Mouse (Mus musculus): ENCODE data around the gene Ankrd49. TPM values are rescaled to one million over a fixed set of nuclear protein-coding genes. Genes with fewer than 3 reads are reported as not detected.

The Ankrd49 gene
- polyA plus RNA-seq, 1 experiment from 2014 or later = 45.3 TPM

DNA sequence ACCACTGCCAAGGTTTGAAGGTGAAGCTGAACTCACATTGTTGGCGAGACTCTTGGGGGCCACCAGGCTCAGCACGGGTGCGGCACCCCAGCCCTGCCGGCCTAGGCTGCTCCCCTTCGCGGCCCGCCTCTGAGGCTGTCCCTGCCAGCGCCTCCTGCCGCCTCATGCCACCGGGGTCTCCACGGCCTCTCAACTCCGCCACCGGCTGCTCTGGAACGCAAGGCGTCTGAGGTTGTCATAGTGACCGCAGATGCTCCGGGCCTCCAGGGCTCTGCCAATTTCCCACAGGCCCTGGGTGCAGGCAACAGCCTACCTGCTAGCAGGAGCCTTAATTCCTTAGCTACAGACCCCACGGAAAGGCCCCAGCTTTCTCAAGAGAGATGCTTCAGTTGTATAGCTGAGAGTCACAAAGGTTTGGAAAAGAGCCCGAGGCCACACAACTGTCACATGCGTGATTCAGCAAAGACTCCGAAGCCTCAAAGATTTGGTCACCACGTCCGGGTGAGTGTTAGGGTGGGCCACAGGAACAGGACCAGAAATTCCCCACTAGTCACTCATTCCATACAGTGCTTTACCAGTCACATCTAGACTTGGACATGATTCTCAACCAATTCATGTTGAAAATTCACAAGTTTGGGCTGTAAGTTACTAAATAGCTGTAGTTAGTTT lies 13.7 kb downstream of the Ankrd49 start, which contains the start of gene 1700012B09Rik:
Gene 1700012B09Rik (minus strand): TSS at position 228 of the 669 bp plus-strand sequence.
- Histone ChIP-seq H3K4me3 (no peak within 1 kb of the TSS), H3K9me3 (no peaks in the 10 kb centered on the region), H3K4me2 (no peak within 1 kb of the TSS), H3K4me1 (peaks cover 10% of the 10 kb centered on the region), H3K27me3 (peaks cover 6% of the 10 kb centered on the region; the same call in 1 of the 2 replicates), H3K27ac (no peak within 1 kb of the TSS), H3K36me3 (no peaks in the 10 kb centered on the region), H3K9ac (no peak within 1 kb of the TSS)
- no peak for ATAC-seq (ENCODE audit: insufficient number of reproducible peaks, low FRiP score, low TSS enrichment, low read depth)
- 18% methylated on average over 22 of the region's 23 CpGs for WGBS

GRCm38 (mm10) chr9:14769811-14770210 lies 14.8 kb downstream of the Ankrd49 start:
- H3K4me2 ChIP-seq = no peak overlapping the region
- H3K27me3 ChIP-seq = peaks cover 6% of the 10 kb centered on the region; the same call in 1 of the 2 replicates
- H3K9me3 ChIP-seq = no peaks in the 10 kb centered on the region
- H3K4me1 ChIP-seq = peaks cover 10% of the 10 kb centered on the region
- no peak overlapping the region for H3K9ac ChIP-seq
- ATAC-seq (ENCODE audit: insufficient number of reproducible peaks, low FRiP score, low TSS enrichment, low read depth) = no peak
- no peak overlapping the region for H3K27ac ChIP-seq
- WGBS = 39% methylated on average over 6 of the region's 6 CpGs
- H3K36me3 ChIP-seq = no peaks in the 10 kb centered on the region
- H3K4me3 ChIP-seq = no peak overlapping the region

- H3K27me3 ChIP-seq = peaks cover 8% of the 10 kb centered on the region; the same call in 1 of the 2 replicates
- H3K9ac ChIP-seq = no peak overlapping the region
- no peak overlapping the region for H3K4me3 ChIP-seq
- no peak overlapping the region for H3K27ac ChIP-seq
- no peak overlapping the region for H3K4me2 ChIP-seq
- no peaks in the 10 kb centered on the region for H3K36me3 ChIP-seq
- H3K9me3 ChIP-seq = no peaks in the 10 kb centered on the region
- peaks cover 5% of the 10 kb centered on the region; the same call in 1 of the 2 replicates for H3K4me1 ChIP-seq
- no peak for ATAC-seq (ENCODE audit: insufficient number of reproducible peaks, low FRiP score, low TSS enrichment, low read depth)
- 23% methylated on average over 7 of the region's 7 CpGs for WGBS
Observed at GRCm38 (mm10) chr9:14764765-14765164, 19.9 kb downstream of the Ankrd49 start.

- no peaks in the 10 kb centered on the region for H3K36me3 ChIP-seq
- no peak overlapping the region for H3K4me3 ChIP-seq
- H3K9ac ChIP-seq = no peak overlapping the region
- H3K27ac ChIP-seq = no peak overlapping the region
- no peak overlapping the region for H3K4me2 ChIP-seq
- 0 out of 2 replicates have a peak, but pooled peaks cover 2% of the 10 kb centered on the region for H3K27me3 ChIP-seq
- H3K4me1 ChIP-seq = no peaks in the 10 kb centered on the region
- H3K9me3 ChIP-seq = no peaks in the 10 kb centered on the region
- no peak for ATAC-seq (ENCODE audit: insufficient number of reproducible peaks, low FRiP score, low TSS enrichment, low read depth)
Observed at GRCm38 (mm10) chr9:14759261-14759660, 25.4 kb downstream of the Ankrd49 start.

DNA sequence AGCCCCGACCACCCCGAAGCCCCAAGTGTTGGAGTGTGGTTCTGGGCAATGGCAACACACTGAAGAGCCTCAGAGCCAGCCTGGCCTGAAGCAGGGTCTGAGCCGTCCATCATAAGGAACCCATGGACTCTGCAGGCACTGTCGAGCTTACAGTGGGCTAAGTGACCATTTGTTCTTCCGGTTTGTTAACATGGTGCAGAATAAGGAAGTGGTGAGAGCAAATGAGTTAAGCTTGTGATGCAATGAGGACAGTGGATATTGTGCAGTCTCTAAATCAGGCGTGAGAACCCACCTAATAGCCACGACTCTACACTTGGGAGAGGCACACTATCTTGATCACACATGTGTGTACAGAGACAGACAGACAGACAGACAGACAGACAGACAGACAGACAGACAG lies 26.1 kb downstream of the Ankrd49 start:
- no peak for ATAC-seq (ENCODE audit: insufficient number of reproducible peaks, low FRiP score, low TSS enrichment, low read depth)
- 67% methylated on average over 7 of the region's 7 CpGs for WGBS
- no peaks in the 10 kb centered on the region for H3K9me3 ChIP-seq
- no peaks in the 10 kb centered on the region for H3K36me3 ChIP-seq
- no peak overlapping the region for H3K4me2 ChIP-seq
- H3K9ac ChIP-seq = no peak overlapping the region
- H3K4me3 ChIP-seq = no peak overlapping the region
- 0 out of 2 replicates have a peak, but pooled peaks cover 2% of the 10 kb centered on the region for H3K27me3 ChIP-seq
- no peaks in the 10 kb centered on the region for H3K4me1 ChIP-seq
- H3K27ac ChIP-seq = no peak overlapping the region

GRCm38 (mm10) chr9:14754469-14754868 lies 30.2 kb downstream of the Ankrd49 start:
- Histone ChIP-seq H3K4me3 (no peak overlapping the region), H3K4me2 (no peak overlapping the region), H3K27me3 (no peaks in the 10 kb centered on the region), H3K27ac (no peak overlapping the region), H3K9ac (no peak overlapping the region), H3K36me3 (no peaks in the 10 kb centered on the region), H3K9me3 (no peaks in the 10 kb centered on the region), H3K4me1 (peaks cover 14% of the 10 kb centered on the region)
- no peak for ATAC-seq (ENCODE audit: insufficient number of reproducible peaks, low FRiP score, low TSS enrichment, low read depth)
- 81% methylated on average over 3 of the region's 3 CpGs for WGBS

GRCm38 (mm10) chr9:14753947-14754346 lies 30.7 kb downstream of the Ankrd49 start:
- no peaks in the 10 kb centered on the region for H3K36me3 ChIP-seq
- no peak overlapping the region for H3K4me3 ChIP-seq
- no peak overlapping the region for H3K4me2 ChIP-seq
- H3K27ac ChIP-seq = no peak overlapping the region
- H3K4me1 ChIP-seq = peaks cover 14% of the 10 kb centered on the region
- no peak overlapping the region for H3K9ac ChIP-seq
- no peaks in the 10 kb centered on the region for H3K9me3 ChIP-seq
- ATAC-seq (ENCODE audit: insufficient number of reproducible peaks, low FRiP score, low TSS enrichment, low read depth) = no peak
- no peaks in the 10 kb centered on the region for H3K27me3 ChIP-seq

DNA sequence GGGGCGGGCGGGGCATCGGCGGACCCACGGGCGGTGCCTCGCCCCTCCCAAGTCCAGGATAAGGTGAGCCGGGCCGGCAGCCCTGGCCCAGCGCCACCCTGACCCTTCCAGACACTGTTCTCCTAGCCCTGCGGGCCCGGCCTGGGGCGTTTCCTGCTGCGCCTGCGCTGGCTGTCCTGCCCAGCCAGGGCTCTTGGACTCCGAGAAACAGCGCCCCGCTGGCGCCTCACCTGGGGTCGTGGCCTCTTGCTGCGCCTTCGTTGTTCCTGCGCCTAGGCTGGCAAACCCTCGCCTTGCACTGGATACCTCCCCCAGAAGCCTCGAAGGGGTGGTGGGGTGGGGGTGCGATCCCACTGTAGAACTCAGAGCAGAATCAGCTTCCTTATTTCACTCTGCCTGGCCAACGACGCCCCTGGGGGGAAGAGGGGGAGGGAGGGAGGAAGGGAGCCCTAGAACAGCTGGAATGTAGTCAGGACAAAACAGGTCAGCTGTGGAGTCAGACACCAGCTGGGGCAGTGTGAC lies 32.6 kb downstream of the Ankrd49 start, which contains the start of gene Fut4:
Gene Fut4 (minus strand): TSS at position 393 of the 522 bp plus-strand sequence.
- H3K9ac ChIP-seq = peak within 1 kb of the TSS; percentile 56
- no peaks in the 10 kb centered on the region for H3K36me3 ChIP-seq
- H3K4me3 ChIP-seq = peak within 1 kb of the TSS; percentile 54
- peak; percentile 49 for ATAC-seq (ENCODE audit: insufficient number of reproducible peaks, low FRiP score, low TSS enrichment, low read depth)
- H3K9me3 ChIP-seq = no peaks in the 10 kb centered on the region
- peaks cover 14% of the 10 kb centered on the region for H3K4me1 ChIP-seq
- under 1% methylated on average over 27 of the region's 28 CpGs for WGBS
- no peak within 1 kb of the TSS for H3K27ac ChIP-seq
- no peaks in the 10 kb centered on the region for H3K27me3 ChIP-seq
- H3K4me2 ChIP-seq = peak within 1 kb of the TSS; percentile 96

- peak; percentile 56 for ATAC-seq (ENCODE audit: insufficient number of reproducible peaks, low FRiP score, low TSS enrichment, low read depth)
- WGBS = 1% methylated on average over 46 of the region's 50 CpGs
- no peak overlapping the region for H3K27ac ChIP-seq
Observed at GRCm38 (mm10) chr9:14751503-14752000, 33.1 kb downstream of the Ankrd49 start.

GRCm38 (mm10) chr9:14750901-14751502 lies 33.7 kb downstream of the Ankrd49 start:
- H3K9ac ChIP-seq = peak overlapping the region; percentile 56
- ATAC-seq (ENCODE audit: insufficient number of reproducible peaks, low FRiP score, low TSS enrichment, low read depth) = peak; percentile 38; the same call in 1 of the 2 replicates
- H3K4me3 ChIP-seq = peak overlapping the region; percentile 54
- no peak overlapping the region for H3K27ac ChIP-seq
- no peaks in the 10 kb centered on the region for H3K9me3 ChIP-seq
- no peaks in the 10 kb centered on the region for H3K36me3 ChIP-seq
- no peaks in the 10 kb centered on the region for H3K27me3 ChIP-seq
- 59% methylated on average over 42 of the region's 42 CpGs for WGBS
- peak overlapping the region; percentile 96 for H3K4me2 ChIP-seq
- peaks cover 14% of the 10 kb centered on the region for H3K4me1 ChIP-seq

More at GRCm38 (mm10) chr9:14751503-14752000, 33.1 kb downstream of the Ankrd49 start:
- H3K9me3 ChIP-seq = no peaks in the 10 kb centered on the region
- peak overlapping the region; percentile 96 for H3K4me2 ChIP-seq
- H3K4me3 ChIP-seq = peak overlapping the region; percentile 54
- no peaks in the 10 kb centered on the region for H3K27me3 ChIP-seq
- peaks cover 14% of the 10 kb centered on the region for H3K4me1 ChIP-seq
- peak overlapping the region; percentile 56 for H3K9ac ChIP-seq
- H3K36me3 ChIP-seq = no peaks in the 10 kb centered on the region

- H3K9ac ChIP-seq = no peak within 1 kb of the TSS
- no peak for ATAC-seq (ENCODE audit: insufficient number of reproducible peaks, low FRiP score, low TSS enrichment, low read depth)
- no peaks in the 10 kb centered on the region for H3K9me3 ChIP-seq
- no peaks in the 10 kb centered on the region for H3K36me3 ChIP-seq
- no peaks in the 10 kb centered on the region for H3K4me1 ChIP-seq
- no peak within 1 kb of the TSS for H3K4me3 ChIP-seq
- no peaks in the 10 kb centered on the region for H3K27me3 ChIP-seq
- H3K4me2 ChIP-seq = no peak within 1 kb of the TSS
- WGBS = 85% methylated on average over 19 of the region's 19 CpGs
- no peak within 1 kb of the TSS for H3K27ac ChIP-seq
Observed at GRCm38 (mm10) chr9:14740151-14740924, 44.3 kb downstream of the Ankrd49 start, which contains the start of gene Piwil4. Gene Piwil4 (minus strand): TSS chr9:14740733.

Measured in limb, embryonic 15.5 days (tissue).